Mouse (Mus musculus): ENCODE data around the gene Abcb6. TPM values are rescaled to one million over a fixed set of nuclear protein-coding genes. Genes with fewer than 3 reads are reported as not detected.

Gene Abcb6
- polyA plus RNA-seq, 1 experiment from 2014 or later, result 70.5 TPM

DNA sequence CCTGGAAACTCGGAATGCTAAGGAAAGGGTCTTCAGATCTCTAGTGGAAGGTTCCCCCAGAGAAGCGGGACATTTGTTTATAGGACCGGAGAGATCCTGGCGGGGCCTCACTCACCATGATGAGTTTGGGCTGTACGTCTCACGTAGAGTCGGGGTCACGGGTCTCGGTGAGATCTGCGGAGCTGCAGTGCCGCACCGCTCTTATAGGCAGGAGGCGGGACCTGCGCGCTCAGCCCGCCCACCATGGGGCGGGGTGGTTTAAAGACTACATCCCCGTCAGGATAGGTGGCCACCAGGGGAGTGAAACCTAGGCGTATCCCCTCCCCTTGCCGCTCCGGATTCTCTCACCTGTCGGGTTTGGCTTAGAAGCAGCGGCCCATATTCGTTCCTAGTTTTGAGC lies 38.9 kb upstream of the Abcb6 start:
- H3K4me1 ChIP-seq (replicated peaks; ENCODE audit: control insufficient read depth, insufficient read depth, low read length), result peaks cover 34% of the 10 kb centered on the region
- peak; percentile 89 for ATAC-seq (replicated peaks; ENCODE audit: low FRiP score)
- peaks cover 20% of the 10 kb centered on the region for H3K27me3 ChIP-seq (replicated peaks; ENCODE audit: control insufficient read depth, insufficient read depth, low read length)
- peak overlapping the region; percentile 100 for H3K4me2 ChIP-seq
- peaks cover 16% of the 10 kb centered on the region for H3K36me3 ChIP-seq (ENCODE audit: control insufficient read depth, insufficient read depth, low read length)
- H3K4me3 ChIP-seq (ENCODE audit: low read depth, low read length), result peak overlapping the region; percentile 75
- peak overlapping the region; percentile 63 for H3K27ac ChIP-seq (ENCODE audit: low read depth, low read length)
- no peaks in the 10 kb centered on the region for H3K9me3 ChIP-seq (ENCODE audit: control insufficient read depth, low read length)
- H3K9ac ChIP-seq (ENCODE audit: low read depth, low read length), result peak overlapping the region; percentile 69
- peak; percentile 87 for DNase-seq (ENCODE audit: low spot score)
- under 1% methylated on average over 24 of the region's 24 CpGs for WGBS

DNA sequence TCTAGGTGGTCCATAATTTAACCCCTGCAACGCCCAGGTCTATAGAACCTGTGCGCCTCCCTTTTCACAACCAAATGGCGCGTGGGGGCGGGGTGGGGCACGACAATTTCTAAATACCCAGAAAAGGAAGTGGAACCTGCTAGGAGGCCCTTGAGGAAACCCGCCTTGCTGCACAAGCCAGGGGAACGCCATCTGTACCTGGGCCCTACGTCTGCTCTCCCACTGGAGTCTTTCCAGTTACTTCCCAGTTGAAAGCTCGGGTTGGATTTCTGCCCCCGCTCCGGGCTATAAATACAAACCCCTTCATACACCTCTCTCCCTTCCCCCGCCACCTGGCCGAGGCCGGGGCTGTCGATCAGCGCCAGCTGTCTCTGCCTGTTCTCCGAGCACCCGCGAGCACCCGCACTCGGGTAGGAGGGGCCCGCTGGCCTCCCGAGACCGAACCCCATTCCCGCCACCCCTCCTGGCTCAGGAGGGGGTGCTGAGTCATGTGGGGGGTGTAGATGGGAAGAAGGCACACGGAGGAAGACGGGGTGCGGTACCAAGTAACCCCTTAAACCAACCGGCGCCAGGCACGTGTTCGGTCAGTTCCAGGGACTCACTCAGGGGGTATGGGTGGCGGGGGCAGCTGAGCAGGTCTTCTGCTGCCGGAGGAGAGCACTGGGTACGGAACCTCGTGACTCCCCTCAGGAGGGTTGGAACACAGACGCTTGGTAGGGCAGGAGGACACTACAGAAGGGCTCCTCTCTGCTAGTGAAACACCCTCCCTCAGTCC lies 38.2 kb upstream of the Abcb6 start:
- Histone ChIP-seq H3K4me3 (ENCODE audit: low read depth, low read length) (peak overlapping the region; percentile 75), H3K36me3 (ENCODE audit: control insufficient read depth, insufficient read depth, low read length) (peaks cover 22% of the 10 kb centered on the region), H3K27me3 (replicated peaks; ENCODE audit: control insufficient read depth, insufficient read depth, low read length) (peaks cover 20% of the 10 kb centered on the region), H3K9ac (ENCODE audit: low read depth, low read length) (peak overlapping the region; percentile 69), H3K9me3 (ENCODE audit: control insufficient read depth, low read length) (no peaks in the 10 kb centered on the region), H3K4me2 (peak overlapping the region; percentile 100), H3K4me1 (replicated peaks; ENCODE audit: control insufficient read depth, insufficient read depth, low read length) (peaks cover 41% of the 10 kb centered on the region), H3K27ac (ENCODE audit: low read depth, low read length) (peak overlapping the region; percentile 63)
- DNase-seq (ENCODE audit: low spot score) (peak; percentile 64), ATAC-seq (replicated peaks; ENCODE audit: low FRiP score) (peak; percentile 53)
- 1% methylated on average over 38 of the region's 38 CpGs for WGBS

DNA sequence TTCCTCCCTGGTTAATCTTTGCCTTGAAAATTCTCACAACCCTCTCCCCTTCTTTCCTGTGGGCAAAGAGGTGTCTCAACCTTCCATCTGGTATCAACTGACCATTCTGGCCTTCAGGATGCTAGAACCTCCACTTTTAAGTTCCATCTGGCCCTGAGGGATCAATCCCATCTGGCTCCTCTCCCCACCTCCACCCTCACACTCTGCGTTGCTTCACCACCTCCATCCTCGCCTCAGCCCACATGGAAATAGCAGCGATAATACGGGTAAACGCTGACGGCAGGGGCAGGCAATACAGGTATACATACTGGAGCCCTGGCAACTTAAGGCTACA lies 37.7 kb upstream of the Abcb6 start:
- ATAC-seq (replicated peaks; ENCODE audit: low FRiP score) (no peak), DNase-seq (ENCODE audit: low spot score) (no peak)
- peak overlapping the region; percentile 69 for H3K9ac ChIP-seq (ENCODE audit: low read depth, low read length)
- peaks cover 28% of the 10 kb centered on the region for H3K36me3 ChIP-seq (ENCODE audit: control insufficient read depth, insufficient read depth, low read length)
- H3K4me3 ChIP-seq (ENCODE audit: low read depth, low read length), result peak overlapping the region; percentile 75
- peaks cover 46% of the 10 kb centered on the region for H3K4me1 ChIP-seq (replicated peaks; ENCODE audit: control insufficient read depth, insufficient read depth, low read length)
- WGBS, result 1% methylated on average over 6 of the region's 6 CpGs
- peaks cover 20% of the 10 kb centered on the region for H3K27me3 ChIP-seq (replicated peaks; ENCODE audit: control insufficient read depth, insufficient read depth, low read length)
- no peaks in the 10 kb centered on the region for H3K9me3 ChIP-seq (ENCODE audit: control insufficient read depth, low read length)
- peak overlapping the region; percentile 63 for H3K27ac ChIP-seq (ENCODE audit: low read depth, low read length)
- H3K4me2 ChIP-seq, result peak overlapping the region; percentile 100

DNA sequence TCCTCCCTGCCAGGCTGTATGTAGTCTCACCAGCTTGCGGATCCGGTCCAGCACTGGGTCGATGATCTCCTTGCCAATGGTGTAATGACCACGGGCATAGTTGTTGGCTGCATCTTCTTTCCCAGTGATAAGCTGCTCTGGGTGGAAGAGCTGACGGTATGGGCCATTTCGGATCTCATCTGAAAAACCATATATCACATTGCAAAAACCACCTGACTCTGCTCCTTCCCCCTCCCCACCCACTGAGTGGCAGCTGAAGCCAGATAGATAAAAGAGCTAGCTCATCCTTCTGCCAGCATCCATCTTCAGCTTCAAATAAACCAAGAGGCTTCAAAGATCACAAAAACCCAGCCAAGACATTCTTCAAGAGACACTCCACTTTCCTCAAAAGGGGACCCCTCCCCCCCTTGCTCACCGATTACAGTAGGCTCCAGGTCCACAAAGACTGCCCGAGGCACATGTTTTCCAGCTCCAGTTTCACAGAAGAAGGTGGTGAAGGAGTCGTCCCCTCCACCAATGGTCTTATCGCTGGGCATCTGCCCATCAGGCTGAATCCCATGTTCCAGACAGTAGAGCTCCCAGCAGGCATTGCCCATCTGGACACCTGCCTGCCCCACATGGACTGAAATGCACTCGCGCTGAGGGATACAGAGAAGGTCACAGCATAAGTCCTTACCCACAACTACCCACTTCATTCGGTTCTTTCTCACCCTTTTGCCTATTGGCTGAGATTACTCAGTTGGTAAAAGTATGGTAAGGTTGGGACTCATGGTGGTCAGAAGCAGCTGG lies 36.8 kb upstream of the Abcb6 start:
- ATAC-seq (replicated peaks; ENCODE audit: low FRiP score), result peak; percentile 52
- H3K36me3 ChIP-seq (ENCODE audit: control insufficient read depth, insufficient read depth, low read length), result peaks cover 31% of the 10 kb centered on the region

DNA sequence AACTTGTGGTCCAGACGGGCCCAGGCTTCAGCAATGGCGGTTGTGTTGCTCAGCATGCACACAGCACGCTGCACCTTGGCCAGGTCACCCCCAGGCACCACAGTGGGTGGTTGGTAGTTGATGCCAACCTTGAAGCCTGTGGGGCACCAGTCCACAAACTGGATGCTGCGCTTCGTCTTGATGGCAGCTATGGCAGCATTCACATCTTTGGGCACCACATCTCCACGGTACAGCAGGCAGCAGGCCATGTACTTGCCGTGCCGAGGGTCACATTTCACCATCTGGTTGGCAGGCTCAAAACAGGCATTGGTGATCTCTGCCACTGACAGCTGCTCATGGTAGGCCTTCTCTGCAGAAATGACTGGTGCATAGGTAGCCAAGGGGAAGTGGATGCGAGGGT lies 35.6 kb upstream of the Abcb6 start:
- no peak for ATAC-seq (replicated peaks; ENCODE audit: low FRiP score)
- peaks cover 59% of the 10 kb centered on the region for H3K4me1 ChIP-seq (replicated peaks; ENCODE audit: control insufficient read depth, insufficient read depth, low read length)
- H3K27ac ChIP-seq (ENCODE audit: low read depth, low read length), result peak overlapping the region; percentile 30
- 0 out of 2 replicates have a peak overlapping the region, but pooled peaks have one; percentile 8 for H3K4me3 ChIP-seq (ENCODE audit: low read depth, low read length)
- H3K4me2 ChIP-seq, result peak overlapping the region; percentile 100
- H3K36me3 ChIP-seq (ENCODE audit: control insufficient read depth, insufficient read depth, low read length), result peaks cover 31% of the 10 kb centered on the region
- WGBS, result 94% methylated on average over 9 of the region's 9 CpGs
- H3K9ac ChIP-seq (ENCODE audit: low read depth, low read length), result peak overlapping the region; percentile 12; the same call in 1 of the 2 replicates
- H3K9me3 ChIP-seq (ENCODE audit: control insufficient read depth, low read length), result no peaks in the 10 kb centered on the region
- peaks cover 15% of the 10 kb centered on the region for H3K27me3 ChIP-seq (replicated peaks; ENCODE audit: control insufficient read depth, insufficient read depth, low read length)
- no peak for DNase-seq (ENCODE audit: low spot score)

More for the DNA sequence above, 36.8 kb upstream of the Abcb6 start:
- Histone ChIP-seq H3K27ac (ENCODE audit: low read depth, low read length) (peak overlapping the region; percentile 63), H3K9ac (ENCODE audit: low read depth, low read length) (peak overlapping the region; percentile 69), H3K4me2 (peak overlapping the region; percentile 100), H3K4me1 (replicated peaks; ENCODE audit: control insufficient read depth, insufficient read depth, low read length) (peaks cover 54% of the 10 kb centered on the region), H3K4me3 (ENCODE audit: low read depth, low read length) (peak overlapping the region; percentile 75), H3K9me3 (ENCODE audit: control insufficient read depth, low read length) (no peaks in the 10 kb centered on the region), H3K27me3 (replicated peaks; ENCODE audit: control insufficient read depth, insufficient read depth, low read length) (peaks cover 18% of the 10 kb centered on the region)
- 60% methylated on average over 13 of the region's 13 CpGs for WGBS
- no peak for DNase-seq (ENCODE audit: low spot score)

DNA sequence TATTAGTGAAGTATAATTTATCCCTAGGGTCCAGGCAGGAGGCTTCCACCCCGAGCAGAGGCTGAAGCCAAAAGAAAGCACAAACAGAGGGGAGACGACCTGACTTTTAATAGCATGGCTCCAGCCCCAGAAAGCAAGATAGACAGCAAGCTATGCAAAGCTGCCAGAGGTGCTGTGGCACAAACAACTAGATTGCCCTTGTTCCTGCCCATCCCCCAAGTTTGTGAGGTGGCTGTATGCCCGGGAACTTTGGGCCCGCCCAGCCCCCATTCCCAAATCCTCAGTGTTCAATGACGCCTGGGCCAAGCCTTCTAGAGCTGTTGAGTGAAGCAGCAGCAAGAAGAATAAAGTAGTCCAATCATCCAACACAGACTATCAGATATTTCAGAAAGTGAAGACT lies 34.7 kb upstream of the Abcb6 start:
- H3K4me2 ChIP-seq, result peak overlapping the region; percentile 100
- DNase-seq (ENCODE audit: low spot score) (no peak), ATAC-seq (replicated peaks; ENCODE audit: low FRiP score) (no peak)
- H3K9me3 ChIP-seq (ENCODE audit: control insufficient read depth, low read length), result no peaks in the 10 kb centered on the region
- H3K4me1 ChIP-seq (replicated peaks; ENCODE audit: control insufficient read depth, insufficient read depth, low read length), result peaks cover 64% of the 10 kb centered on the region
- WGBS, result 68% methylated on average over 5 of the region's 5 CpGs
- H3K4me3 ChIP-seq (ENCODE audit: low read depth, low read length), result peak overlapping the region; percentile 16; the same call in 1 of the 2 replicates
- H3K36me3 ChIP-seq (ENCODE audit: control insufficient read depth, insufficient read depth, low read length), result peaks cover 31% of the 10 kb centered on the region
- peak overlapping the region; percentile 9; the same call in 1 of the 2 replicates for H3K9ac ChIP-seq (ENCODE audit: low read depth, low read length)
- peaks cover 6% of the 10 kb centered on the region for H3K27me3 ChIP-seq (replicated peaks; ENCODE audit: control insufficient read depth, insufficient read depth, low read length)
- H3K27ac ChIP-seq (ENCODE audit: low read depth, low read length), result peak overlapping the region; percentile 54

DNA sequence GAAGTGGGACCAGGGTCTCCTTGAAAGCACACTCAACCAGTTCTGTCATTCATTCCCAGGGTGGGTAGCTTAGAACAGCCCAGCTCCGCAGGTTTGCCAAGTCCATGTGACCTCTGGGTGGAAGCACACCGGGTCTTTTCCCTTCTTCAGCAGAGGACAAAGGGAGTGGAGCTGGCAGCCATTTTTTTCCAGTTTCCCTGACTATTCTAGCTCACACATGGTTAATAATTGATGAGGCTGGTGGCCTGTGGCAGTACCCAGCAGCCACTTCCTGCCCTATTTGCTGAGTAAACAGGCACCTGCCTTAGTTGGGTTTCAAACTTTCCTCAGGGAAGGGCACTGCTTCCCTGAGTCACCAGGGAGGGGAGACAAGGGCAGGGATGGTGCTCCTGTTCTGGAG lies 34.2 kb upstream of the Abcb6 start:
- peak overlapping the region; percentile 54; the same call in 1 of the 2 replicates for H3K27ac ChIP-seq (ENCODE audit: low read depth, low read length)
- peak overlapping the region; percentile 16; the same call in 1 of the 2 replicates for H3K4me3 ChIP-seq (ENCODE audit: low read depth, low read length)
- H3K9ac ChIP-seq (ENCODE audit: low read depth, low read length), result peak overlapping the region; percentile 9; the same call in 1 of the 2 replicates
- ATAC-seq (replicated peaks; ENCODE audit: low FRiP score) (no peak), DNase-seq (ENCODE audit: low spot score) (no peak)
- H3K4me1 ChIP-seq (replicated peaks; ENCODE audit: control insufficient read depth, insufficient read depth, low read length), result peaks cover 64% of the 10 kb centered on the region
- peak overlapping the region; percentile 100 for H3K4me2 ChIP-seq
- H3K27me3 ChIP-seq (replicated peaks; ENCODE audit: control insufficient read depth, insufficient read depth, low read length), result peaks cover 2% of the 10 kb centered on the region; the same call in 1 of the 2 replicates
- H3K36me3 ChIP-seq (ENCODE audit: control insufficient read depth, insufficient read depth, low read length), result peaks cover 31% of the 10 kb centered on the region
- no peaks in the 10 kb centered on the region for H3K9me3 ChIP-seq (ENCODE audit: control insufficient read depth, low read length)
- 63% methylated on average over 2 of the region's 2 CpGs for WGBS

DNA sequence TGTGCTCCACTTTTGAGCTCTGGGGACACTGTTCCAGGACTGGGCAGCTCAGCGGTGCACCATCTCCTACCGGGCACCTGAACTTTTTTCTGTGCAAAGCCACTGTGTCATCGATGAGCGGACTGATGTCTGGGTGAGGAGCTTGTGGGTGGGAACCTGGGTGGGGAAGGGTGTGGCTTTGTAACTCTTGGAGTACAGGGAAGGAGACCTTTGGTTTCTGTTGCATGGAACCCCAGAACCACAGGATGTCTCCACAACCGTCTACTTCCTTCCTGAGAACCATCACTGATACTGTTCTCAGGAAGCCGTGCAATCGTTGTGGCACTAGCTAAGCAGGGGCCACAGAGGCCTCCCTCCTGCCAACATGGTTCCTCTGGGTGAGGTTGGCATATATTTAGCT lies 32.9 kb upstream of the Abcb6 start:
- 46% methylated on average over 7 of the region's 7 CpGs for WGBS
- Histone ChIP-seq H3K27ac (ENCODE audit: low read depth, low read length) (peak overlapping the region; percentile 45; the same call in 1 of the 2 replicates), H3K4me3 (ENCODE audit: low read depth, low read length) (peak overlapping the region; percentile 91), H3K4me2 (peak overlapping the region; percentile 100), H3K9ac (ENCODE audit: low read depth, low read length) (no peak overlapping the region; the same call in 1 of the 2 replicates), H3K27me3 (replicated peaks; ENCODE audit: control insufficient read depth, insufficient read depth, low read length) (no peaks in the 10 kb centered on the region), H3K9me3 (ENCODE audit: control insufficient read depth, low read length) (no peaks in the 10 kb centered on the region), H3K36me3 (ENCODE audit: control insufficient read depth, insufficient read depth, low read length) (peaks cover 31% of the 10 kb centered on the region), H3K4me1 (replicated peaks; ENCODE audit: control insufficient read depth, insufficient read depth, low read length) (peaks cover 70% of the 10 kb centered on the region)
- no peak for DNase-seq (ENCODE audit: low spot score)
- ATAC-seq (replicated peaks; ENCODE audit: low FRiP score), result peak; percentile 9; the same call in 1 of the 2 replicates
